Mouse (Mus musculus) layer of hippocampus, adult 18-20 months (tissue): ENCODE results near the gene Gm11077. TPM values are rescaled to one million over a fixed set of nuclear protein-coding genes. Genes with fewer than 3 reads are reported as not detected.
A peak's percentile ranks its signal among the peaks of the same experiment; 100 is the strongest.

ENCODE experiments used
- DNase-seq, 2 experiments: peaks; one replicate each; pipeline ENCODE4 v3.0.0; 2022; ENCODE audit warnings: low spot score in 2 of 2
- total RNA-seq, 2 experiments: library from RNA; stranded (reverse); gene quantifications; 2 replicates each; pipeline ENCODE4 v1.2.3; 2021

Gm11077 gene
- total RNA-seq, 2 experiments from 2014 or later, result not detected

GRCm38 (mm10) chr6:140745586-140745985 lies 16.5 kb downstream of the Gm11077 start:
- DNase-seq, result no peak

GRCm38 (mm10) chr6:140747591-140747990 lies 18.5 kb downstream of the Gm11077 start:
- DNase-seq, result no peak

GRCm38 (mm10) chr6:140750371-140751080 lies 21.4 kb downstream of the Gm11077 start:
- no peak for DNase-seq

- peak; percentile 4 to 67 for DNase-seq
Observed at GRCm38 (mm10) chr6:140766365-140766764, 37.3 kb downstream of the Gm11077 start.

GRCm38 (mm10) chr6:140767237-140767636 lies 38.2 kb downstream of the Gm11077 start:
- no peak for DNase-seq

- no peak for DNase-seq
Observed at GRCm38 (mm10) chr6:140768180-140768579, 39.1 kb downstream of the Gm11077 start.

- no peak for DNase-seq
Observed at GRCm38 (mm10) chr6:140768859-140769640, 40.0 kb downstream of the Gm11077 start.

GRCm38 (mm10) chr6:140776274-140776673 lies 47.2 kb downstream of the Gm11077 start:
- peak; percentile 16 to 55 for DNase-seq

GRCm38 (mm10) chr6:140782524-140782923 lies 53.4 kb downstream of the Gm11077 start:
- DNase-seq, result no peak

- no peak for DNase-seq
Observed at GRCm38 (mm10) chr6:140786058-140786457, 57.0 kb downstream of the Gm11077 start.

GRCm38 (mm10) chr6:140789850-140790249 lies 60.8 kb downstream of the Gm11077 start:
- DNase-seq, result peak in 1 of 2 experiments; percentile 16

- DNase-seq, result peak; percentile 8 to 41
Observed at GRCm38 (mm10) chr6:140793676-140794262, 64.7 kb downstream of the Gm11077 start.

- no peak for DNase-seq
Observed at GRCm38 (mm10) chr6:140798841-140799240, 69.8 kb downstream of the Gm11077 start.

GRCm38 (mm10) chr6:140799435-140800040 lies 70.5 kb downstream of the Gm11077 start:
- DNase-seq, result no peak

- no peak for DNase-seq
Observed at GRCm38 (mm10) chr6:140800587-140800986, 71.5 kb downstream of the Gm11077 start.

Other genes starting within 250 kb of the Gm11077 start
- gene Aebp2, start 106.6 kb upstream of the Gm11077 start, total RNA-seq, result 10 to 100 TPM; 55.3 to 64.4 TPM